Mouse (Mus musculus) large intestine, adult 2 months (tissue): ENCODE data around the gene Rgr. TPM values are rescaled to one million over a fixed set of nuclear protein-coding genes. Genes with fewer than 3 reads are reported as not detected.

Experiments used
- DNase-seq: peaks from one replicate; pipeline ENCODE4 v3.0.0-alpha.2; 2012; ENCODE audit warnings: low read depth, low spot score
- WGBS: fragments of 180-500 bp; shearing (Covaris S2); methylation state at CpG from one replicate; pipeline ENCODE4 v1.1.7; 2018; 5-methylcytosine and 5-hydroxymethylcytosine counted together
- polyA plus RNA-seq: library from polyadenylated mRNA; depleted of rRNA; stranded (reverse); fragments of >200 nt; gene quantifications from 2 replicates; pipeline ENCODE4 v1.2.3, GENCODE M21; 2012; rRNA removed

Rgr gene
- not detected in 2 replicates for polyA plus RNA-seq

GRCm38 (mm10) chr14:37048914-37049410, at the start of gene Rgr:
TSS of gene Rgr (minus strand) at chr14:37048964.
- DNase-seq = no peak

GRCm38 (mm10) chr14:37097956-37098530, 49.3 kb upstream of the Rgr start, which contains the start of gene Cdhr1:
TSS of gene Cdhr1 (minus strand) at chr14:37098347.
- DNase-seq = no peak
- 2% methylated on average over 30 of the region's 30 CpGs for WGBS

More at GRCm38 (mm10) chr14:37048914-37049410, at the start of gene Rgr:
- 41% methylated on average over 1 of the region's 1 CpGs for WGBS

GRCm38 (mm10) chr14:37095556-37095955, 46.8 kb upstream of the Rgr start:
- 78% methylated on average over 4 of the region's 4 CpGs for WGBS
- DNase-seq = no peak

GRCm38 (mm10) chr14:37094436-37094835, 45.7 kb upstream of the Rgr start:
- DNase-seq = no peak
- WGBS = 69% methylated on average over 6 of the region's 6 CpGs

DNA sequence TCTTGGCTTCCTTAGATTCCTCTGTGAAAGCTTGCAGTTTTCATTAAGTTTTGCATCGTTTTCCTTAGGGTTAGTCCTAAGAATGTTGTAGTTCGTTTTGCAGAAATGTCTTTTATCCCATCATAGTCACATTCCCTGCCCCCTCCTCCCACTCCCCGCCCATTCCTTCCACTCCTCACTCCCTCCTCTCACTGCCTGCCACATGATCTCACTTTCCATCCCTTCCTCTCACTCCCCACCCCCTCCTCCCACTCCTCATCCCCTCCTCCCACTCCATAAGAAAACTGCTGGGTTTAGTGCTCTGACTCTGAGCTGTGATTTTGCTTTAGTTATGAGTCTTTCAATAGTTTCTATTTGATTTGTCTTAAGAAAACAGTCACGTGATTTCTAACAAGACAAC, 35.0 kb upstream of the Rgr start:
- WGBS = 50% methylated on average over 4 of the region's 4 CpGs
- no peak for DNase-seq

DNA sequence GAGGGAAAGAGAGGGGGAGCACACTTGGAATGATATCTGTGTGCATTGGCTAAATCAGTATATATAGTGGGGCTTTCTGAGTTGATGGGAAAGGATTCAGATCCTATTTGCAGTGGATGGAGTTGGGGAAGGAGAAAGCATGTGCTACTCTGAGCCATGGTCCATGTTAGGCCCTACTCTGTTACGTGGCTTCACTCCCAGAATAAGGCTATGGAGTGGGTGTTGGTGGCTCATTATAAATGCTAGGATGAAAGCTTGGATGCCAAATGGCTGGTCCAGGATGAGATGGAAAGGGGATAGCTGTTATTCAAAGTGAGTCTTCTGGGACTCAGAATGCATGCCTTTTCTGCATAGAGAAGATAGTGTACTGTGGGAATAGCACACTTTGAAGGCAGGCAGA, 32.0 kb upstream of the Rgr start:
- 84% methylated on average over 1 of the region's 1 CpGs for WGBS

DNA sequence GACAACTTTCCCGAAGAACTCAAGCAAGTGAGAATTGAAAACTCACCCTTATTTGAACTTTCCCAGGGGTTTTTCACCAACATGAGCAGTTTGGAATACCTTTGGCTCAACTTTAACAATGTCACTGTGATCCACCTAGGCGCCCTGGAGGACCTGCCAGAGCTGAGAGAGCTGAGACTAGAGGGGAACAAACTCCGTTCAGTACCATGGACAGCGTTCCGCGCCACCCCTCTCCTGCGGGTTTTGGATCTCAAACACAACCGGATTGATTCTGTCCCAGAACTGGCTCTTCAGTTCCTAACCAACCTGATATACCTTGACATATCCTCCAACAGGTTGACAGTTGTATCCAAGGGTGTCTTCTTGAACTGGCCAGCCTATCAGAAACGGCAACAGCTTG, 19.8 kb upstream of the Rgr start:
- DNase-seq = peak; percentile 2
- WGBS = 18% methylated on average over 9 of the region's 9 CpGs

More for the DNA sequence above, 32.0 kb upstream of the Rgr start:
- DNase-seq = no peak

DNA sequence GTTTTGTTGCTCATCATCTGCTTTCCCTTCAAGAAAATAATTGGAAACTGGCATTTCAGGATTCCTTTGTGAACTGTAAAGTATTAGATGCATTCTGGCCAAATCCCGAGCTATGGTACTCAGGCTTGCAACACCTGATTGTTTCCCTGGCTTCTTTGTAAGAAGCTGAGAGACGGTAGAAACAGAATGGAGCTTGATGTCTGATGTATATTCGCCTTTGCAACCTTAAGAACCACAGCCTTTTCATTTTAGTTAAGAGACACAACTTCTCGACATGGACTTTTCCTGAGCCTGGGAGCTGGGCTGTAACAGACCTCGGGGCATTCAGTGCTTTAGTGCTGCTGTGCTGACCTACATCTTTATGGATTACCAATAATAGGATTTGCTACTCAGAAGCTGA, 18.9 kb upstream of the Rgr start, which contains the start of gene Lrit2:
TSS of gene Lrit2 (plus strand) at position 301 of the 400 bp plus-strand sequence.
- 75% methylated on average over 5 of the region's 5 CpGs for WGBS
- no peak for DNase-seq

DNA sequence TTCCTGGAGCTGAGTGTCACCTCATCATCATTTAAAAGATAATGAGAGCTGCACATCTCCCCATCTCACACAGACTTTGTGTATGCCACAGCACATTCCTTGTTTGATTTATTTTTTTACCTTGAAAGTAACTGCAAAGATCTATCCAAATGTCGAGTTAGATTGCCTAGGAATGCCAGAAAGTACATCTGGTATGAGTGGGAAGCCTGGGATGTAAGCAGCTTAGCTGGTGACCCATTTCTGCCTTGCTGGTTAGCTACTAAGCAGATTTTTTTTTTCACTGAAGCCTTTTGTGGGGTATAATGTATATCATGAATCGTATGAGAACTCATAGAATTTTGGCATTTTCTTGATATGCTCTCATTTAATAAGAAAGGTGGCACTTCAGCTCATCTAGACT, 17.9 kb upstream of the Rgr start:
- no peak for DNase-seq
- WGBS = 44% methylated on average over 2 of the region's 2 CpGs

DNA sequence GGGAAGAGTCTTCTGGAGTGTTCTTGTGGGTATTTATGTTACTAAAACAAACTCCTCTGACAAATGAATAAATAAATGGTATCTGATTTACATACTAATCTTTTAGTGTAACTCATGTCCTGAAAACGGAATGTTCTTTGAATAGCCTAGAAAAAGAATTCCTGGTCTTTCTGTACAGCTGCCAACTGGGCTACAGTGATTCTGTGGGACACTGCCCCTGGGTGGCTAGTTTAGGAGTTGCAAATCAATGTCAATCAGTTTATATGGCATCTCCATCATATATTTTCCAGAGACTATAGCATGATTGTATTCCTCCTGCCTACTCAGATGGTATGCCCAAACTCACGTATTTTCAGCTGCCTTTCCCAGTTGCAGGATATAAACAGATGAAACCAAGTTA, 16.1 kb upstream of the Rgr start:
- 45% methylated on average over 2 of the region's 2 CpGs for WGBS
- DNase-seq = no peak

DNA sequence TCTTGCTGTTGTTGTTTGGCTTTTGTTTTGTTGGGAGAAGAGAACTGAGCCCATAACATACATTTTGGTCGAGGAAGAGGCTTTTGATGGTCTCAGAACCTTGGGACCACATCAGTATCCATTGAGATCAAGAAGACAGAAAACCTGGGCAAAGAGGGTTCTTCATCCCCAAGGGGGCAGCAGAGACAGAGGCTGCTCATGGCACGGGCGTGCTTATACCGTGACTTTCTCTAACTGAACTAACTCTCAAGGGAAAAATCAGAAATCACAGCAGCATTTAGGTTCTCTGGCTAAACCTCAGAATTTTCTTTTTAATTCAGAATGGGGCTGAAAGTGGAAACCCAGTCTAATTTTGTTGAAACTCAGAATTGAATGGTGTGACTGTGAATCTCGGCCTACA, 14.3 kb downstream of the Rgr start:
- no peak for DNase-seq
- WGBS = 36% methylated on average over 5 of the region's 5 CpGs

GRCm38 (mm10) chr14:37033241-37033640, 15.5 kb downstream of the Rgr start:
- peak; percentile 44 for DNase-seq
- WGBS = 5% methylated on average over 7 of the region's 7 CpGs

DNA sequence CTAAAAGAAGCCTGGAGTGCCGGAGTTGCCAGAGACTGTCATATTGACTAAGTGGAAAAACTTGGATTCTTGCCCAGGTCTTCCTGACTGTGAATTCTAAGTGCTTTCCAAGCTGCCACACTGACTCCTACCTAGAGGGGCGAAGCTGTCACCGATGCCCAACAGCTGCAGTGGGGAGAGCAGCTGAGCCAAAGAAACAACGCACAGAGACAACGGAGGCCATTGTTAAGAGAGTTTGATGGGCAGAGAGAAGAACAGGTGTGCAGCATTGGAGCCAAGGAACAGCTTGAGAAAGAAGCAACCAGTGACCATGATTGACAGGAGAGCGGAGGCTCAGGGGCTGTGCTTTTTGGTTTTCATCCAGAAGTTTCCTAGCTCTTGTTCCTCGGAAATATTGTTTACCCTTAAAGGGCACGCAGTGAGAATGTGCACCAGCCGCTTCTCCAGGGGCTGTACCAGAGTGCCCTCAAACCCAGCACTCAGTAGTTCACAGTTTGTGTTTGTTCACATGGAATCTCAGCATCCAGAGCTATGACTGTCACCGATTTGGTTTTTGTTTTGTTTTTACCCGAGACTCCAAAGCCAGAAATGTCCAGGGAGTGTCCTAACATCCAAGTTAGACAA, 16.2 kb downstream of the Rgr start:
- DNase-seq = no peak
- 21% methylated on average over 11 of the region's 11 CpGs for whole genome bisulfite sequencing

GRCm38 (mm10) chr14:37028555-37028954, 20.2 kb downstream of the Rgr start:
- WGBS = 91% methylated on average over 3 of the region's 3 CpGs
- no peak for DNase-seq

- DNase-seq = no peak
- 91% methylated on average over 3 of the region's 3 CpGs for WGBS
These were observed 20.8 kb downstream of the Rgr start for GRCm38 (mm10) chr14:37027951-37028350.

DNA sequence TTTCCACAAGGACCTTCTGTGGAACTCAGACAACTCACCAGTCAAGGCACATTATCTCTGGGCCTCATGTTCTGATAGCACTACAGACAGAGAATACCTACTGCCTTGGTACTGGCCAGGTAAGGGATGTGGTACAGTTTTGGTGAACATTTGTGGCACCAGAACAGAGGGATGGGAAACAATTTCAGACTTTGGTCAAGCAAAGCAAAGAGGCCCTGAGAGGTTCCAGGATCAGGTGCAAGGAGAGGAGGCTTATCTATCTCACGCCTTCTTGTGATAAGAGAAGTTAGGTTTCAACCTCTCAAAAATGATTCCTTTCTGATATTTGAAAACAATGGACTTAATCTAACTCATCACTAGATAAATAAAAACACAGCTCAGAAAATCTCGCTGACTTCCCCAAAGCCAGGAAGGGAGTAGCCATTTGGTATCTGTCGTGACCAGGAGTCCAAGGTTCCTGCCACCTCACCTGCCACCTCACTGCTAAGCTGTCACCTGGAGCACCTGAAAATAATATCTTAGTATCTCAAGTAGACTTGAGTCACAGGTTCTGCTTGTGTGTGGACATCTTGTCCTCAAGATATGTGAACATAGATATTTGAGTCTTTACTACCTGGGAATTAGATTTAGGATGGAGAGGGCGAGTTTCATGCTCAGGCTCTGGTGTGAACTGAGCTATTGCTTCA, 21.4 kb downstream of the Rgr start:
- no peak for DNase-seq
- 62% methylated on average over 4 of the region's 4 CpGs for WGBS

GRCm38 (mm10) chr14:37015894-37016293, 32.9 kb downstream of the Rgr start:
- no peak for DNase-seq
- 26% methylated on average over 5 of the region's 5 CpGs for WGBS

- DNase-seq = no peak
- WGBS = 37% methylated on average over 3 of the region's 3 CpGs
These were observed 35.1 kb downstream of the Rgr start for GRCm38 (mm10) chr14:37013644-37014043.

DNA sequence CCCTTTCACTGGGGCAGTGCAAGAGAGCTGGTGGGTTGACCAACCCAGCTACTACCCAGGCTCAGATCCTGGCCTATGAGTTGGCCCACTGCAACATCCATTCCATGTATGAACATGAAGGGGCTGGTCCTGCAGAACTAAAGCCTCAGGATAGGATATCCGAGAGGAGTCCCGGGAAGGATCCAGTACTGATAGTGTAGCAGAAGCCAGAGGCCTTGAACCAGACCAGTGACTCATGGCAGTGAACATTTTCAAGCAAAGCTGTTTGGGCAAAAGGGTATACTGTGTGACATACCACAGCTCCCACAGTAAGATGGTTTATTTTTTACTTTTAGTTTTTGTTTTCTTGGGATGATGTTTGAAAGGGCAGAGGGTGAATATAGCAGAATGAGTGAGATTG, 39.1 kb downstream of the Rgr start:
- WGBS = 77% methylated on average over 2 of the region's 2 CpGs

DNA sequence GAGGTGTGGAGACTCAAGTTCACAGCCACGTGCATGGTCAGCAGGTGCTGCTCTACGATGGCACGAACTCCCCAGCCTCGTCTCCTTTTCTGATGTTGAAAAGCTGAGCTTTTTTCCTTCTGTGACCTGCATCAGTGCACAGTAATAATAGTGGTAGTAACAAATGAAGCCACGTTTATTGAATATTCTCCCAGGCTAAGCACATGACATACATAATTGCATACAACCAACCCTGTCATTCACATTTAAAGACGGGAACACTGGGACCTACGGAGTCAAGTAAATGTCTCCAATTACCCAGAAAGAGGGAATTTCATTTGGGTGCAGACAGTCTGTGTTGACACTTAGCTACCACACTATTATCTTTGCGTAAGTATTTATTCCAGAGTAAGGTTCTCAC, 42.3 kb downstream of the Rgr start:
- no peak for DNase-seq

More for the DNA sequence above, 39.1 kb downstream of the Rgr start:
- DNase-seq = no peak

GRCm38 (mm10) chr14:37005865-37006264, 42.9 kb downstream of the Rgr start:
- WGBS = 22% methylated on average over 3 of the region's 3 CpGs
- DNase-seq = no peak

More for the DNA sequence above, 42.3 kb downstream of the Rgr start:
- 85% methylated on average over 8 of the region's 8 CpGs for WGBS
